Mouse (Mus musculus) forebrain, postnatal 0 days (tissue): ENCODE data around the gene Nr0b2. TPM values are rescaled to one million over a fixed set of nuclear protein-coding genes. Genes with fewer than 3 reads are reported as not detected.

Experiments
- ATAC-seq: fragments of 200-750 bp; cut with Nextera tagmentation; 2 replicates; pipeline ENCODE4 v1.8.0; 2017; ENCODE audit warnings: mild to moderate bottlenecking, moderate library complexity
- DNase-seq: peaks from one replicate; pipeline ENCODE4 v3.0.0-alpha.2; 2015
- H3K27ac ChIP-seq: fragments of 300-500 bp; sonication (generic); 2 replicates; pipeline ENCODE4 v1.5.1; 2014; ENCODE audit warnings: low read depth, mild to moderate bottlenecking, antibody characterized with exemption, low read length, moderate library complexity, mixed read lengths
- H3K27me3 ChIP-seq: fragments of 300-500 bp; sonication (generic); 2 replicates; pipeline ENCODE4 v1.6.1; 2014; ENCODE audit warnings: mild to moderate bottlenecking, low read length, mixed read lengths; ENCODE audit not compliant: insufficient read depth
- H3K36me3 ChIP-seq: fragments of 300-500 bp; sonication (generic); 2 replicates; pipeline ENCODE4 v1.6.1; 2014; ENCODE audit warnings: mild to moderate bottlenecking, moderate library complexity; ENCODE audit not compliant: insufficient read depth
- H3K4me1 ChIP-seq: fragments of 300-500 bp; sonication (generic); 2 replicates; pipeline ENCODE4 v1.6.1; 2014; ENCODE audit warnings: antibody characterized with exemption; ENCODE audit not compliant: insufficient read depth
- H3K4me2 ChIP-seq: fragments of 300-500 bp; sonication (generic); 2 replicates; pipeline ENCODE4 v1.6.1; 2014; ENCODE audit warnings: low read depth, mild to moderate bottlenecking, moderate library complexity
- H3K4me3 ChIP-seq: fragments of 300-500 bp; sonication (generic); 2 replicates; pipeline ENCODE4 v1.5.1; 2014; ENCODE audit warnings: low read depth, low read length, mixed read lengths
- H3K9ac ChIP-seq: fragments of 300-500 bp; sonication (generic); 2 replicates; pipeline ENCODE4 v1.6.1; 2014; ENCODE audit warnings: mild to moderate bottlenecking
- H3K9me3 ChIP-seq: fragments of 300-500 bp; sonication (generic); 2 replicates; pipeline ENCODE4 v1.6.1; 2016; ENCODE audit warnings: low read length
- CTCF ChIP-seq: sonication (generic); IDR thresholded peaks from 2 replicates; pipeline ENCODE4 v1.5.1; 2016; ENCODE audit warnings: antibody characterized with exemption, control low read depth, low read depth
- WGBS: fragments of 180-500 bp; shearing (Covaris S2); extraction: QIAGEN DNeasy Blood & Tissue Kit; methylation state at CpG from one replicate; pipeline ENCODE4 v1.1.7; 2014; 5-methylcytosine and 5-hydroxymethylcytosine counted together
- microRNA-seq, 2 experiments: library from miRNA; unstranded; fragments of <30 nt; microRNA quantifications; one replicate each; pipeline ENCODE4; 2016
- polyA plus RNA-seq: library from polyadenylated mRNA; unstranded; fragments of >200 nt; fragmentation: Nextera tagmentation; extraction: Ambion mirVana; gene quantifications from 2 replicates; pipeline ENCODE4 v1.2.1, GENCODE M21; 2015
- total RNA-seq: library from RNA; depleted of rRNA; stranded (reverse); fragments of >200 nt; gene quantifications from 2 replicates; pipeline ENCODE4 v1.2.3, GENCODE M21; 2014; rRNA removed

The Nr0b2 gene
- total and polyA plus RNA-seq, 2 experiments from 2014 or later = not detected

- H3K9ac ChIP-seq = no peak overlapping the region
- no peak overlapping the region for H3K4me3 ChIP-seq
- WGBS = 67% methylated on average over 9 of the region's 9 CpGs
- DNase-seq (no peak), ATAC-seq (no peak)
- H3K27me3 ChIP-seq = peaks cover 12% of the 10 kb centered on the region
- H3K4me1 ChIP-seq = no peaks in the 10 kb centered on the region
- TF ChIP-seq CTCF = no peak
- H3K4me2 ChIP-seq = no peak overlapping the region
- H3K36me3 ChIP-seq = peaks cover 31% of the 10 kb centered on the region
- H3K9me3 ChIP-seq = no peaks in the 10 kb centered on the region
- H3K27ac ChIP-seq = no peak overlapping the region
Observed at GRCm38 (mm10) chr4:133605330-133605729, 52.2 kb downstream of the Nr0b2 start.

Small RNAs within 50 kb of the gene (microRNA-seq; reads per million reads assigned to microRNA genes)
- 0 reads per million in 2 experiments for gene Gm23158

Other genes starting within 250 kb of the Nr0b2 start
- gene Wdtc1, start 199.9 kb upstream of the Nr0b2 start, total RNA-seq = 35.5 and 43.9 TPM in 2 replicates
- 13.0 and 16.3 TPM in 2 replicates for gene Wdtc1, start 199.9 kb upstream of the Nr0b2 start, polyA plus RNA-seq
- 9.7 and 16.0 TPM in 2 replicates for gene Slc9a1, start 183.7 kb upstream of the Nr0b2 start, total RNA-seq
- gene Slc9a1, start 183.7 kb upstream of the Nr0b2 start, polyA plus RNA-seq = 7.7 and 10.1 TPM in 2 replicates
- 0.23 and 0.62 TPM in 2 replicates for gene Tent5b, start 73.2 kb upstream of the Nr0b2 start, total RNA-seq
- 0.31 TPM in 2 replicates for gene Tent5b, start 73.2 kb upstream of the Nr0b2 start, polyA plus RNA-seq
- 25.7 and 32.1 TPM in 2 replicates for gene Trnp1, start 54.8 kb upstream of the Nr0b2 start, total RNA-seq
- 14.3 and 17.7 TPM in 2 replicates for gene Trnp1, start 54.8 kb upstream of the Nr0b2 start, polyA plus RNA-seq
- gene Kdf1, start 34.4 kb upstream of the Nr0b2 start, total RNA-seq = 0.23 TPM in 1 of 2 replicates, not detected in the other
- gene Kdf1, start 34.4 kb upstream of the Nr0b2 start, polyA plus RNA-seq = 0.40 and 0.92 TPM in 2 replicates
- gene Nudc, start 7.4 kb upstream of the Nr0b2 start, total RNA-seq = 115 and 119 TPM in 2 replicates
- gene Nudc, start 7.4 kb upstream of the Nr0b2 start, polyA plus RNA-seq = 217 and 262 TPM in 2 replicates
- 8.4 and 11.8 TPM in 2 replicates for gene Gpatch3, start 21.4 kb downstream of the Nr0b2 start, total RNA-seq
- 4.2 and 5.4 TPM in 2 replicates for gene Gpatch3, start 21.4 kb downstream of the Nr0b2 start, polyA plus RNA-seq
- 18.5 and 20.5 TPM in 2 replicates for gene Gpn2, start 31.0 kb downstream of the Nr0b2 start, total RNA-seq
- 16.8 and 19.7 TPM in 2 replicates for gene Gpn2, start 31.0 kb downstream of the Nr0b2 start, polyA plus RNA-seq
- 3.2 and 3.3 TPM in 2 replicates for gene Sfn, start 48.8 kb downstream of the Nr0b2 start, total RNA-seq
- 0.62 and 0.88 TPM in 2 replicates for gene Sfn, start 48.8 kb downstream of the Nr0b2 start, polyA plus RNA-seq
- gene Zdhhc18, start 96.8 kb downstream of the Nr0b2 start, total RNA-seq = 14.8 and 21.2 TPM in 2 replicates
- gene Zdhhc18, start 96.8 kb downstream of the Nr0b2 start, polyA plus RNA-seq = 9.3 and 9.6 TPM in 2 replicates
- 9.5 and 12.0 TPM in 2 replicates for gene Pigv, start 119.3 kb downstream of the Nr0b2 start, total RNA-seq
- 9.2 and 12.5 TPM in 2 replicates for gene Pigv, start 119.3 kb downstream of the Nr0b2 start, polyA plus RNA-seq
- 36.2 and 51.0 TPM in 2 replicates for gene Arid1a, start 203.4 kb downstream of the Nr0b2 start, total RNA-seq
- gene Arid1a, start 203.4 kb downstream of the Nr0b2 start, polyA plus RNA-seq = 12.7 and 19.3 TPM in 2 replicates